Mouse (Mus musculus) thymus, adult 2 months (tissue): ENCODE results near the gene Gamt.

Source experiments
- CTCF ChIP-seq: fragments of 200-500 bp; IDR thresholded peaks from 2 replicates; pipeline ENCODE4 v1.5.1; 2012; ENCODE audit warnings: mild to moderate bottlenecking, control low read depth, low read length, moderate library complexity, borderline replicate concordance; ENCODE audit not compliant: control insufficient read depth, poor library complexity, insufficient read depth; ENCODE audit errors: extremely low read depth
- POLR2A ChIP-seq: fragments of 200-500 bp; IDR thresholded peaks from 2 replicates; pipeline ENCODE4 v1.6.1; 2012; ENCODE audit warnings: mild to moderate bottlenecking, low read length, control low read depth, moderate library complexity; ENCODE audit not compliant: control insufficient read depth, poor library complexity, insufficient read depth; ENCODE audit errors: extremely low read depth

- no peak for TF ChIP-seq CTCF
- no peak for TF ChIP-seq POLR2A
Observed at GRCm38 (mm10) chr10:80259861-80260641, 761 bp downstream of the Gamt start.
